Mouse (Mus musculus) limb, embryonic 13.5 days (tissue): ENCODE data around the gene C330021F23Rik. TPM values are rescaled to one million over a fixed set of nuclear protein-coding genes. Genes with fewer than 3 reads are reported as not detected.

ENCODE experiments used
- ATAC-seq: fragments of 200-750 bp; cut with Nextera tagmentation; 2 replicates; pipeline ENCODE4 v1.8.0; 2017; ENCODE audit warnings: low read depth, moderate number of reproducible peaks, moderate TSS enrichment; ENCODE audit not compliant: low FRiP score
- H3K27ac ChIP-seq: fragments of 300-500 bp; sonication (generic); 2 replicates; pipeline ENCODE4 v1.5.1; 2015; ENCODE audit warnings: inconsistent platforms, mild to moderate bottlenecking, moderate library complexity
- H3K27me3 ChIP-seq: fragments of 300-500 bp; sonication (generic); 2 replicates; pipeline ENCODE4 v1.6.1; 2015; ENCODE audit warnings: mild to moderate bottlenecking, inconsistent platforms
- H3K36me3 ChIP-seq: fragments of 300-500 bp; sonication (generic); 2 replicates; pipeline ENCODE4 v1.6.1; 2015; ENCODE audit warnings: inconsistent platforms, mild to moderate bottlenecking, moderate library complexity
- H3K4me1 ChIP-seq: fragments of 300-500 bp; sonication (generic); 2 replicates; pipeline ENCODE4 v1.6.1; 2015; ENCODE audit warnings: inconsistent platforms
- H3K4me2 ChIP-seq: fragments of 300-500 bp; sonication (generic); replicated peaks from 2 replicates; pipeline ENCODE4 v1.6.1; 2015; ENCODE audit warnings: inconsistent platforms, mild to moderate bottlenecking, moderate library complexity
- H3K4me3 ChIP-seq: fragments of 300-500 bp; sonication (generic); 2 replicates; pipeline ENCODE4 v1.5.1; 2015; ENCODE audit warnings: moderate library complexity, mild to moderate bottlenecking, inconsistent platforms
- H3K9ac ChIP-seq: fragments of 300-500 bp; sonication (generic); 2 replicates; pipeline ENCODE4 v1.6.1; 2015; ENCODE audit warnings: mild to moderate bottlenecking, inconsistent platforms
- H3K9me3 ChIP-seq: fragments of 300-500 bp; sonication (generic); 2 replicates; pipeline ENCODE4 v1.6.1; 2016; ENCODE audit warnings: inconsistent platforms
- WGBS: fragments of 180-500 bp; shearing (Covaris S2); methylation state at CpG from one replicate; pipeline ENCODE4 v1.1.7; 2015; 5-methylcytosine and 5-hydroxymethylcytosine counted together
- polyA plus RNA-seq: library from polyadenylated mRNA; unstranded; fragments of >200 nt; fragmentation: Nextera tagmentation; extraction: Ambion mirVana; gene quantifications from 2 replicates; pipeline ENCODE4 v1.2.1, GENCODE M21; 2015

C330021F23Rik gene
- polyA plus RNA-seq, result 0.65 and 0.79 TPM in 2 replicates

DNA sequence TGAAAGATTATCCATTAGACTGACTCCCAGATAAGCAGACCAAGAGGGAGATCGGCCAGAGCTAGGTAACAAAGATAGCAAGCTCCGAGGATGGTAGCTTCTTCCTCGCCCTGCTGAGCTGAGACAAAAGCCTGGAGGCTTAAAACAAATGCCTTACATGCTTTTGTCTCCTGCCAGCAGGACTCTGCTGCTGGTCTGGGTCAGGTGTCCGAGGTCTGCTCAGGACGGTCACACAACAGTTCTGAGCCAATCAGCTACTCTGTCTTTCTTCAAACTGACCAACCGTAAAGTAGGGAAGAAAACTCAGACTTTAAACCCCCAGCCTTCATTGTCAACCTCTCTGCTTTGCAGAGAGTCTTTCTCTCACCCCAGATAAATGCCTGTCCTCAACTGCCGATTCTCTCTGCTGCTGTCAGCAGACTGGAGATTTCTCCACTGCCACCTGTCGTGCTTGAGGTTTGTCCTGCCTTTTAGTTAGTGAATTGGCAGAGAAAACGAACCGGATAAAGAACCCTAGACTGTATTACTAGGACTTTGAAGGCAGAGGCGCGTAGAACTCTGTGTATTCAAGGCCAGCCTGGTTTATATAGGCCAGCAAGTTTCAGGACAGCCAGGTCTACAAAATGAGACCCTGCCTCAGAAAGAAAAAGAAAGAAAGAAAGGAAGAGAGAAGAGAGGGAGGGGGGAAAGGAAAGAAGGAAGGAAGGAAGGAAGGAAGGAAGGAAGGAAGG lies at the start of gene C330021F23Rik:
Gene C330021F23Rik (plus strand): TSS at position 350 of the 731 bp plus-strand sequence.
- no peaks in the 10 kb centered on the region for H3K36me3 ChIP-seq
- no peaks in the 10 kb centered on the region for H3K9me3 ChIP-seq
- 4% methylated on average over 12 of the region's 12 CpGs for WGBS
- peak within 1 kb of the TSS; percentile 40 for H3K4me2 ChIP-seq
- H3K27ac ChIP-seq, result no peak within 1 kb of the TSS
- H3K9ac ChIP-seq, result no peak within 1 kb of the TSS
- no peaks in the 10 kb centered on the region for H3K4me1 ChIP-seq
- 0 out of 2 replicates have a peak, but pooled peaks have one; percentile 36 for ATAC-seq
- no peak within 1 kb of the TSS for H3K4me3 ChIP-seq
- no peaks in the 10 kb centered on the region for H3K27me3 ChIP-seq

DNA sequence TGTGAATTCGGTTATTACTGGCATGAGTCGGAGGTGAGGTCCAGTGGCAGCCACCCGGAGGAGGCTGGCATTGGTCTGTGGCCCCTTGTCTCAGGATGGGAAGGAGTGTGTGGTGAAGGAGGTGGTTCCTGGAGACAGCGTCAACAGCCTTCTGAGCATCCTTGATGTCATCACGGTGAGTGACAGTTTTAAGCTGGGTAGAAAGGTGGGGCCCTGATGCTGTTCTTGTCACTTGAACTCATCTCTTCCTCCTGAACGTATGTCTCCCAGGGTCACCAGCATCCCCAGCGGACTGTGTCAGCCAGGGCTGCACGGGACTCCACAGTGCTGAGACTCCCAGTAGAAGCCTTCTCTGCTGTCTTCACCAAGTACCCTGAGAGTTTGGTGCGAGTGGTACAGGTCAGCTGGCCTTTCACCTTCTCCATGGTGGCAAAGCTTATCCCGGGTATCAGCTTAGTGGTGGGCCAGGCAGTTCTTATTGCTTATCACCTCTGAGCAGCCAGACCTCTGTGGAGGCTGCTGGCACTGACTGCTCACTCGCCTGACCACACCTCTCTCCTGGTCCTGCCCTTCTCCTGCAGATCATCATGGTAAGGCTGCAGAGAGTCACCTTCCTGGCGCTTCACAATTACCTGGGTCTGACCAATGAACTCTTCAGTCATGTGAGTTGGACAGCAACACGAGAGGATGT lies 45.6 kb upstream of the C330021F23Rik start:
- Histone ChIP-seq H3K4me1 (peaks cover 5% of the 10 kb centered on the region), H3K36me3 (peaks cover 53% of the 10 kb centered on the region), H3K4me3 (no peak overlapping the region), H3K27ac (no peak overlapping the region), H3K27me3 (no peaks in the 10 kb centered on the region), H3K4me2 (no peak overlapping the region), H3K9me3 (no peaks in the 10 kb centered on the region), H3K9ac (no peak overlapping the region)
- no peak for ATAC-seq
- 85% methylated on average over 13 of the region's 13 CpGs for WGBS

DNA sequence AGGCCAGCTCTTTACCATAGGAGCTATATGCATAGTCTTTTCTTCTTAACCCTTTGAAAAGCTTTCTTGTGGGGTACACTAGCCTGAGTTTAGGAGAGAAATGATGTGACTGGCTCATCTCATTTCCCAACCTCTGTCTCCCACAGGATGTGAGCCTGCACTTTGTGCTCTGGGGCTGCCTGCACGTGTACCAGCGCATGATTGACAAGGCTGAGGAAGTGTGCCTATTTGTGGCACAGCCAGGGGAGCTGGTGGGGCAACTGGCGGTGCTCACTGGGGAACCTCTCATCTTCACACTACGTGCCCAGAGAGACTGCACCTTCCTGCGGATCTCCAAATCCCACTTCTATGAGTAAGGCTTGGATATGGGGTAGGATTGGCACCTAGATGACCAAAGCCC lies 37.0 kb upstream of the C330021F23Rik start:
- WGBS, result 91% methylated on average over 5 of the region's 5 CpGs
- Histone ChIP-seq H3K36me3 (peaks cover 52% of the 10 kb centered on the region), H3K9me3 (no peaks in the 10 kb centered on the region), H3K4me3 (no peak overlapping the region), H3K9ac (no peak overlapping the region), H3K4me2 (no peak overlapping the region), H3K27me3 (no peaks in the 10 kb centered on the region), H3K4me1 (no peaks in the 10 kb centered on the region), H3K27ac (no peak overlapping the region)
- ATAC-seq, result no peak

DNA sequence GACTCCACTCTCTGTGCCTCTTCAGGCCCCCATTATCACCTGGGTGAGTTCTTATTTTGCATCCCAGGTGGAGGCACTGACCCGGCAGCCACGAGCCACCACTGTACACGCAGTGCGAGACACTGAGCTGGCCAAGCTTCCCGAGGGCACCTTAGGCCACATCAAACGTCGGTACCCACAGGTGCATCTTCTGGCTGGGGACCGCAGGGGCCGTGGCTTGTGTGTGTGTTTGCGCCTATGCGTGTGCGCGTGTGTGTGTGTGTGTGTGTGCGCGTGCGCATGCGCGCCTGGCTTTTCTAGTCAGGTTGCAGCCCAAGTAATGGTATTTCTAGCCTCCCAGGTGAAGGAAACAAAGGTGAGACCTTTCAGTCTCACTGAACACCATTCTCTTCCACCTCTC lies 35.9 kb upstream of the C330021F23Rik start:
- no peak overlapping the region for H3K4me2 ChIP-seq
- H3K4me3 ChIP-seq, result no peak overlapping the region
- H3K27ac ChIP-seq, result no peak overlapping the region
- H3K36me3 ChIP-seq, result peaks cover 56% of the 10 kb centered on the region
- no peak overlapping the region for H3K9ac ChIP-seq
- 95% methylated on average over 18 of the region's 18 CpGs for WGBS
- H3K27me3 ChIP-seq, result no peaks in the 10 kb centered on the region
- no peaks in the 10 kb centered on the region for H3K9me3 ChIP-seq
- ATAC-seq, result no peak
- no peaks in the 10 kb centered on the region for H3K4me1 ChIP-seq

DNA sequence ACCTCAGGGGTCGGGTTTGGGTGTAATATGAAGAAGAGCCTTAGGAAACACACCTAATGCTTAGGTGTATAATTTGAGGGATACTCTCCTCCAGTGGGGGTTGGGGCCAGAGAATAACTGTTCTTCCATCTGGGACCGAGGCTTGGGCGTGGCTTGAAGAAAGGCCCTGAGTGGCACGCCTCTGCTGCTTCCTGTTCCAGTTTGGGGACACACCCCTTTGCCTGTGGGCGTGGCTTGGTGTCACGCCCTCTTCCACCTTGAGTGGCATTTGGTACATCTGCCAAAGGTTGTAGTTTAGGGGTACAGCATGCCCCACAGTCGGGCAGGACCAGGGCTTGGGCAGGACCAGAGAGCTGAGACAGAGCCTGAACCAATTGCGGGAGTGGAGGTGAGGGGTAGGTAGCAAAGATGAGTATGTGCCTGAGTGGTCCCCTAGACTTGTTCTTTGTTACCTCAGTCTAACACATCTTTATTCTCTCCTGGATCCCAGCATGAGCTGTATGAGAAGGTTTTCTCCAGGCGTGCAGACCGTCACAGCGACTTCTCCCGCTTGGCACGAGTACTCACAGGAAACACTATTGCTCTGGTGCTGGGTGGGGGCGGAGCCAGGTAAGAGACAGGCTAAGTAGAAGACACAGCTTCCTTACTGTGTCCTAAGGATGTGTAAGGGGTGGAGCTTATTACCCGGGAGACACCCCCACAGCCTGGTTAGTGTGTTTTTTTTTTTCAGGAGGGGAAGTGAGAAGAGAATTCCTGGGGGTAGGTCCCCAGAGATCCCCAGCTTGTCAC lies 31.5 kb upstream of the C330021F23Rik start:
- Histone ChIP-seq H3K9me3 (no peaks in the 10 kb centered on the region), H3K4me2 (no peak overlapping the region), H3K4me1 (no peaks in the 10 kb centered on the region), H3K27me3 (no peaks in the 10 kb centered on the region), H3K4me3 (no peak overlapping the region), H3K36me3 (peaks cover 90% of the 10 kb centered on the region), H3K9ac (no peak overlapping the region), H3K27ac (no peak overlapping the region)
- WGBS, result 59% methylated on average over 15 of the region's 15 CpGs
- no peak for ATAC-seq

DNA sequence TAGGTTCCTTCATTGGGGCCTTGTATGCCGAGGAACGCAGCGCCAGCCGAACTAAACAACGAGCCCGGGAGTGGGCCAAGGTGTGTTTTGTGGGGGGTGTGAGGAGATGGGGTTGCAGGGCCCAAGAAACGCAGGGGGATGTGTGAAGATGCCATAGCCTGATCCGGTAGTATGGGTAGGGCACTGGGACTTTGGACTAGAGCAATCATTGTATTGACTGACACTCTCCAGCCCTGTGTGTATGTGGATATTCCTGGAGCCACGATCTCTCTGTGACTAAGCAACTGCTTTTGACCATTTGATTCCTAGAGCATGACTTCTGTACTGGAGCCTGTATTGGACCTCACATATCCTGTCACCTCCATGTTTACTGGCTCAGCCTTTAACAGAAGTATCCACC lies 30.9 kb upstream of the C330021F23Rik start:
- WGBS, result 93% methylated on average over 9 of the region's 9 CpGs
- H3K4me3 ChIP-seq, result no peak overlapping the region
- no peaks in the 10 kb centered on the region for H3K9me3 ChIP-seq
- no peak overlapping the region for H3K4me2 ChIP-seq
- ATAC-seq, result no peak
- H3K36me3 ChIP-seq, result peaks cover 90% of the 10 kb centered on the region
- no peaks in the 10 kb centered on the region for H3K27me3 ChIP-seq
- no peak overlapping the region for H3K9ac ChIP-seq
- no peak overlapping the region for H3K27ac ChIP-seq
- H3K4me1 ChIP-seq, result no peaks in the 10 kb centered on the region

DNA sequence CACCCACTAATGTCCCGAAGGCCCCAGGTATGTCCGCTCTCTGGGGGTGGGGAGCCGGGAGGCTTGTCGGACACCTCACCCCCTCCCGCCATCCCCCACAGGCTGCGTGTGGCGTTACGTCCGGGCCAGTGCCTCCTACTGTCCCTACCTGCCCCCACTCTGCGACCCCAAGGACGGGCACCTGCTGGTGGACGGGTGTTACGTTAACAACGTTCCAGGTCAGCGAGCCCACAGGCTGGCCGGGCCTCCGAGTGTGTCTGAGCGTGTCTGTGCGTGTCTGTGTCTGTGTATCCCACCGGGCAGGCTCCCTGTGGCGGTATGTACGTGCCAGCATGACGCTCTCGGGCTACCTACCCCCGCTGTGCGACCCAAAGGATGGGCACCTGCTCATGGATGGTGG lies 30.1 kb upstream of the C330021F23Rik start:
- Histone ChIP-seq H3K4me2 (no peak overlapping the region), H3K4me1 (no peaks in the 10 kb centered on the region), H3K27ac (no peak overlapping the region), H3K27me3 (no peaks in the 10 kb centered on the region), H3K4me3 (no peak overlapping the region), H3K9me3 (no peaks in the 10 kb centered on the region), H3K9ac (no peak overlapping the region), H3K36me3 (peaks cover 90% of the 10 kb centered on the region)
- 0 out of 2 replicates have a peak, but pooled peaks have one; percentile 5 for ATAC-seq
- WGBS, result 94% methylated on average over 26 of the region's 26 CpGs

DNA sequence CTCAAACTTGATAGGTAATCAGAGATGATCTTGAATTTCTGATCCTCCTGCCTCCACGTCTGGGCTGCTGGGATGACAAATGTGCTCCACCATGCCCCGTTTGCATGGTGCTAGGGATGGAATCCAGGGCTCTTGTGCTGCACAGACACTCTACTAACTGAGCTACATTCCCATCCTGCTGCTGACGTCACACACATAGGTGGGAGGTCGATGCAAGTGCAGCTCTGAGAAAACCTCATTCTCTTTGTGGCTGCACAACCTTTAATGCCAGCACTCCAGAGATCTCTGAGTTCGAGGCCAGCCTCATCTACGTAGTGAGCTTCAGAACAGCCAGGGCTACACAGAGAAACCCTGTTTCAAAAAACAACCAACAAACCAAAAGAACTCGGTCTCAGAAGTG lies 28.6 kb upstream of the C330021F23Rik start:
- no peaks in the 10 kb centered on the region for H3K27me3 ChIP-seq
- no peak overlapping the region for H3K27ac ChIP-seq
- H3K4me3 ChIP-seq, result no peak overlapping the region
- ATAC-seq, result no peak
- H3K9ac ChIP-seq, result no peak overlapping the region
- 80% methylated on average over 7 of the region's 7 CpGs for WGBS
- no peaks in the 10 kb centered on the region for H3K9me3 ChIP-seq
- H3K4me1 ChIP-seq, result no peaks in the 10 kb centered on the region
- H3K4me2 ChIP-seq, result no peak overlapping the region
- peaks cover 93% of the 10 kb centered on the region for H3K36me3 ChIP-seq

DNA sequence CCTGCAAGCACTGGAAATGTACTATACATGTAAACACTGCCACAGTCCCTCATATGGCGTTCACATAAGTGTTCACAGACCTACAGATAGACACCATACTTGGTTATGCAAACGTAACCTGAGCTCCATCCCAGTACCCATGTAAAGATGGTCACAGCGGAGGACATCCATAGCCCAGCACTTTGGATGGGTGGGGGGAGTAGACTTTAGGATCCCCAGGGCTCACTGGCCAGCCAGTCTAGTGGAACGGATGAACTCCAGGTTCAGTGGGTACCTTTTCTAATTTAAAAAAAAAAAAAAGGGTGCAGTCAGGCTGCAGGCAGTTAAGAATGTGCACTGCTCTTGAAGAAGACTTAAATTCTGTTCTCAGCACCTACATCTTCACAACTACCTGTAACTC lies 27.7 kb upstream of the C330021F23Rik start:
- peaks cover 99% of the 10 kb centered on the region for H3K36me3 ChIP-seq
- ATAC-seq, result no peak
- 91% methylated on average over 4 of the region's 4 CpGs for WGBS

DNA sequence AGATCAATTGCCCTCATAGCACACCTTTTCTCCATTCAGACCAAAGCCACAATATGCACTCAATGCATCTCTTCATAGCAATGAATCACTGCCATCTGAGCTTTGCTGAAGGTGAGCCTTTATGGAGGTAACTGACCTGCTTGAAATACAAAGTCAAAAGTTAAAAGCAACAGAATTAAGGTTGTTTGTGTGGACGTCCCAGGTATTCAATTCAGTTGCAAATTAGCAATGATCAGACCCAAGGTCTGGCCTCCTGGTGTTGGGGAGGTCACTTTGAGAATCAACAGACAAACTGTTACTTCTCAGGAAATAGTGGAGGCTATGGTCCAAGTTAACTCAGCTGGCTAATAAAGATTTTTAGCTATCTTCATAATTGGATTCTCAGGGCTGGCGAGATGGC lies 21.3 kb upstream of the C330021F23Rik start:
- WGBS, result 85% methylated on average over 2 of the region's 2 CpGs
- Histone ChIP-seq H3K9me3 (no peaks in the 10 kb centered on the region), H3K27me3 (no peaks in the 10 kb centered on the region), H3K4me3 (no peak overlapping the region), H3K9ac (no peak overlapping the region), H3K4me1 (no peaks in the 10 kb centered on the region), H3K36me3 (peaks cover 49% of the 10 kb centered on the region), H3K4me2 (no peak overlapping the region), H3K27ac (no peak overlapping the region)
- ATAC-seq, result no peak

More for the DNA sequence above, 27.7 kb upstream of the C330021F23Rik start:
- H3K4me3 ChIP-seq, result no peak overlapping the region
- H3K27me3 ChIP-seq, result no peaks in the 10 kb centered on the region
- no peak overlapping the region for H3K9ac ChIP-seq
- no peaks in the 10 kb centered on the region for H3K9me3 ChIP-seq
- H3K4me2 ChIP-seq, result no peak overlapping the region
- no peak overlapping the region for H3K27ac ChIP-seq
- H3K4me1 ChIP-seq, result no peaks in the 10 kb centered on the region

DNA sequence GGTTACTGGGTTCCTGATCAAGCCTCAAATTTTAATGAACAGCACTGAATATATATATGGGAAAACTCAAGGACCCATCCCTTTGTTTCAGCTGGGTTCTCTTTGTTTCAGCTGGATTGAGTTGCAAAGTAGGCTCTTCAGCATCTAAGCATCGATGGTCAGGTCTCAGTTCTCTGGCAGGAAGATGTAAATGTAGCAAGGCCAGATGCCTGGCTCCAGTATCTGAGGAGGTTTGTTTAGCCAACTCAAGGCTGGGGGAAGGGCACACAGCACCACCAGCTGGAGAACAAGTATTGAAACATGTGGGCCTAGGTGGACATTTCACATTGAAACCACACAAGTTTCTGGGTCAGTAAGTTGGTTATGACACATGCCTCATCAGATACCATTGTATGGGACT lies 15.6 kb upstream of the C330021F23Rik start:
- 85% methylated on average over 1 of the region's 1 CpGs for WGBS

DNA sequence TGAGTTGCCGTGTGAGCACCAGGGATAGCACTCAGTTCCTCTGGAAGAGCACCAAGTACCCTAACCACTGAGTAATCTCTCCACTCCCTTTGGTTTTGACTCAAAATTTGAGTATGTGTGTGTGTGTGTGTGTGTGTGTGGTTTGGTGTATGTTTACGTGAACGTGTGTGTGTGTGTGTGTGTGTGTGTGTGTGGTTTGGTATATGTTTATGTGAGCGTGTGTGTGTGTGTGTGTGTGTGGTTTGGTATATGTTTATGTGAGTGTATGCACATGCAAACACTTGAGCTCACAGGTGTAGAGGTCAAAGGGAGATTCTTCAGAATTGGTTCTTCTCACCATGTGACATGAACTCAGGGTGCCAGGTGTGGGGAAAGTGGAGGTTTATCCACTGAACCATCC lies 11.7 kb upstream of the C330021F23Rik start:
- ATAC-seq, result peak; percentile 91
- H3K4me3 ChIP-seq, result no peak overlapping the region
- H3K9ac ChIP-seq, result no peak overlapping the region
- H3K27me3 ChIP-seq, result no peaks in the 10 kb centered on the region
- no peak overlapping the region for H3K27ac ChIP-seq
- H3K4me2 ChIP-seq, result no peak overlapping the region
- no peaks in the 10 kb centered on the region for H3K36me3 ChIP-seq
- no peaks in the 10 kb centered on the region for H3K9me3 ChIP-seq
- WGBS, result 58% methylated on average over 4 of the region's 4 CpGs
- no peaks in the 10 kb centered on the region for H3K4me1 ChIP-seq

More for the DNA sequence above, 15.6 kb upstream of the C330021F23Rik start:
- no peaks in the 10 kb centered on the region for H3K4me1 ChIP-seq
- H3K27ac ChIP-seq, result no peak overlapping the region
- ATAC-seq, result no peak
- H3K27me3 ChIP-seq, result no peaks in the 10 kb centered on the region
- H3K4me2 ChIP-seq, result no peak overlapping the region
- no peaks in the 10 kb centered on the region for H3K9me3 ChIP-seq
- H3K36me3 ChIP-seq, result no peaks in the 10 kb centered on the region
- H3K4me3 ChIP-seq, result no peak overlapping the region
- H3K9ac ChIP-seq, result no peak overlapping the region
